Mouse (Mus musculus) ES-Bruce4 (cell line): Measurements from ENCODE around the gene Paf1. TPM values are rescaled to one million over a fixed set of nuclear protein-coding genes. Genes with fewer than 3 reads are reported as not detected.

Experiments
- H3K27ac ChIP-seq: 2 replicates; pipeline ENCODE4 v1.5.1; 2012; ENCODE audit warnings: low read length, inconsistent platforms; ENCODE audit not compliant: insufficient read depth
- H3K27me3 ChIP-seq: 2 replicates; pipeline ENCODE4 v1.6.1; 2012; ENCODE audit warnings: mild to moderate bottlenecking, low read length, inconsistent platforms; ENCODE audit not compliant: control insufficient read depth, poor library complexity, insufficient read depth, severe bottlenecking
- H3K36me3 ChIP-seq: 2 replicates; pipeline ENCODE4 v1.6.1; 2012; ENCODE audit warnings: inconsistent platforms, mild to moderate bottlenecking, low read length, moderate library complexity; ENCODE audit not compliant: control insufficient read depth, poor library complexity, insufficient read depth, severe bottlenecking
- H3K4me1 ChIP-seq: one replicate; pipeline ENCODE4 v1.8.1; 2011; ENCODE audit warnings: low read length; ENCODE audit not compliant: control insufficient read depth, insufficient read depth
- H3K4me3 ChIP-seq: 2 replicates; pipeline ENCODE4 v1.5.1; 2011; ENCODE audit warnings: low read depth, mild to moderate bottlenecking, low read length
- H3K9ac ChIP-seq: 2 replicates; pipeline ENCODE4 v1.6.1; 2012; ENCODE audit warnings: low read depth, mild to moderate bottlenecking, inconsistent platforms; ENCODE audit not compliant: poor library complexity, severe bottlenecking
- H3K9me3 ChIP-seq: replicated peaks from 2 replicates; pipeline ENCODE4 v1.6.1; 2012; ENCODE audit warnings: mild to moderate bottlenecking, low read length, inconsistent platforms; ENCODE audit not compliant: control insufficient read depth, poor library complexity, insufficient read depth, severe bottlenecking
- CTCF ChIP-seq: IDR thresholded peaks from one replicate; pipeline ENCODE4 v1.8.1; 2011; ENCODE audit warnings: low read depth, low read length
- EP300 ChIP-seq: IDR thresholded peaks from 2 replicates; pipeline ENCODE4 v1.6.1; 2011; ENCODE audit warnings: low read depth, low read length; ENCODE audit not compliant: insufficient read depth
- POLR2A ChIP-seq: IDR thresholded peaks from one replicate; pipeline ENCODE4 v1.8.1; 2011; ENCODE audit warnings: low read length; ENCODE audit not compliant: insufficient read depth
- polyA plus RNA-seq: library from polyadenylated mRNA; stranded (reverse); fragments of >200 nt; gene quantifications from 2 replicates; pipeline ENCODE4 v1.2.4, GENCODE M21; 2011; ENCODE audit warnings: low read depth; ENCODE audit not compliant: missing spikeins, insufficient read depth, insufficient read length

The Paf1 gene
- polyA plus RNA-seq, 1 experiment = 88.7 TPM

GRCm38 (mm10) chr7:28353267-28353666 lies 39.5 kb upstream of the Paf1 start:
- H3K4me3 ChIP-seq = no peak overlapping the region
- H3K9ac ChIP-seq = peak overlapping the region; percentile 22; the same call in 1 of the 2 replicates
- no peaks in the 10 kb centered on the region for H3K9me3 ChIP-seq
- H3K4me1 ChIP-seq = peaks cover 3% of the 10 kb centered on the region
- TF ChIP-seq EP300 = no peak
- TF ChIP-seq CTCF = no peak
- no peak for TF ChIP-seq POLR2A
- peaks cover 32% of the 10 kb centered on the region for H3K36me3 ChIP-seq
- peak overlapping the region; percentile 28; the same call in 1 of the 2 replicates for H3K27ac ChIP-seq
- no peaks in the 10 kb centered on the region for H3K27me3 ChIP-seq

DNA sequence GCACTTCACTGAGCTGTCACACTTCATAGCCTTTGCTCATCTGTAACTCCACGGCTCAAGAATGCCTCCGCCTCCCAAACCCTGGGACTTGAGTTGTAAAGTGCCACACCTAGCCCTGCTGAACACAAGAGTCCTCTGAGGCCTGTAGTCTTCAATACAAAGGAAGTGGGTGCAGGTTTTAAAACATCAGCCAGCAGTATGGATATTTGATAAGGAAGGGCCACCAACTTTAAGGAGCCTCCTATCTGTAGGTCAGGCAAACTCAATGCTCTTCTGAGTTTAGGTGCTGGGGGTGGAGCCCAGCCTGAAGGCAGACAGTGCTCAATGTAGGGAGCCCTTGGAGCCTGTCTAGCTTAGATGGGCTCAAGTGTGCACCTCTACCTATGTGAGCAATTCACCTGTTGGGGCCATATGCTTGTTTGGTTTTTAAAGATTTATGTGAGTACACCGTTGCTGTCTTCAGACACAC lies 38.6 kb upstream of the Paf1 start:
- peaks cover 3% of the 10 kb centered on the region for H3K4me1 ChIP-seq
- H3K27ac ChIP-seq = no peak overlapping the region
- peaks cover 32% of the 10 kb centered on the region for H3K36me3 ChIP-seq
- TF ChIP-seq EP300 (no peak), POLR2A (no peak), CTCF (no peak)
- no peak overlapping the region for H3K9ac ChIP-seq
- no peaks in the 10 kb centered on the region for H3K9me3 ChIP-seq
- no peaks in the 10 kb centered on the region for H3K27me3 ChIP-seq
- H3K4me3 ChIP-seq = no peak overlapping the region

DNA sequence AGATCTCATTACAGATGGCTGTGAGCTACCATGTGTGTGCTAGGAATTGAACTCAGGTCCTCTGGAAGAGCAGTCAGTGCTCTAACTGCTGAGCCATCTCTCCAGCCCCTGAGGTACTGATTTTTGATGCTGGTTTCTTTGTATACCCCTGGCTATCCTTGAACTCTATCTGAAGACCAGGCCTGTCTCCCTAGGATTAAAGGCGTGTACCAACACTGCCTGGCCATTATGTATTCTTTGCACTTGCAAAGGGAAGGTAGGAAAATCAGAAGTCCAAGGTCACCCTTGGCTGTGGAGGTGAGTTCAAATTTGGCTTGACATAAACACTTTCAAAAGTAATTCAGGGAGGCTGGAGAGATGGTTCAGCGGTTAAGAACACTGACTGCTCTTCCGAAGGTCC lies 38.2 kb upstream of the Paf1 start:
- Histone ChIP-seq H3K27me3 (no peaks in the 10 kb centered on the region), H3K9me3 (no peaks in the 10 kb centered on the region), H3K4me1 (peaks cover 3% of the 10 kb centered on the region), H3K27ac (no peak overlapping the region), H3K4me3 (no peak overlapping the region), H3K9ac (no peak overlapping the region), H3K36me3 (peaks cover 32% of the 10 kb centered on the region)
- TF ChIP-seq EP300 (no peak), POLR2A (no peak), CTCF (no peak)

DNA sequence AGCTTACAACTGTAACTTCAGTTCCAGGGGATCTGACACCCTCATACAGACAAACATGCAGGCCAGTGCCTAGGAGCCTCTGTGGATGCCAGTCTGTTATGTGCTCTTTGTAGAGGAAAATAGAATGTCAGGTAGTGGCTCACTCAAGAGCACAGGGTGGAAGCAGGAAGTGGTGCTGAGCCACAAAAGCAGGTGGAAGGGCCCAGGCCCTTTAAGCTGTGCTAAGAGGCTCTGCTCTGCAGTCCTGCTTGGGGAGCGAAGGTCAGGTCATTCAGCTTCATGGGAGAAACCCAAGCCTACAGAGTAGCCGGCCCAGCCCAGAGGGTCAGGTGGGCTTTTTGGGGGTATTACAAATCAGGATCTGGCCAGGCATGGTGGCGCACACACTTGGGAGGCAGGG lies 37.5 kb upstream of the Paf1 start:
- no peaks in the 10 kb centered on the region for H3K27me3 ChIP-seq
- no peaks in the 10 kb centered on the region for H3K9me3 ChIP-seq
- peaks cover 3% of the 10 kb centered on the region for H3K4me1 ChIP-seq
- no peak overlapping the region for H3K4me3 ChIP-seq
- peaks cover 32% of the 10 kb centered on the region for H3K36me3 ChIP-seq
- TF ChIP-seq CTCF = no peak
- TF ChIP-seq POLR2A = no peak
- TF ChIP-seq EP300 = no peak
- no peak overlapping the region for H3K9ac ChIP-seq
- H3K27ac ChIP-seq = no peak overlapping the region

DNA sequence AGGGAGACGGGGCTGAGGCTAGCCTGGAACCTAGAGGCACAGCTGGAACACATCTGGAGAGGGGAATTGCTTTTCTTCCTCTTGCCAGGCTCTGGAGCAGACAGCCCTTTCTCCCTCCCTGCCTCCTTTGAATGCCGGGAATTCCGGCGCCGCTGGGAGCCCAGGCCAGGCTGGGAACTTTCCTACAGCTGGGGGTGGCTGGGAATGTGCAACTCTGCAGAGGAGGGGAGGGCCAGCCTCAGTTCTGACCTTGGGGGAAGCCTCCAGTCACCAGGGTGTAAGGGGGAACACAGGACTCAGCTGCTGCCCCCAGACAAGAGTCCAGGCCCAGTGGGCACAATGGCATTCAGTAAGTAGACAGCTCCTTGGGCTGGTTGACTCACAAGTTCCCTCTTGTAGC lies 35.8 kb upstream of the Paf1 start:
- 0 out of 2 replicates have a peak overlapping the region, but pooled peaks have one; percentile 20 for H3K27ac ChIP-seq
- H3K36me3 ChIP-seq = peaks cover 24% of the 10 kb centered on the region
- no peak overlapping the region for H3K4me3 ChIP-seq
- TF ChIP-seq CTCF (no peak), POLR2A (no peak), EP300 (no peak)
- H3K9ac ChIP-seq = no peak overlapping the region
- H3K4me1 ChIP-seq = peaks cover 3% of the 10 kb centered on the region
- H3K9me3 ChIP-seq = no peaks in the 10 kb centered on the region
- H3K27me3 ChIP-seq = no peaks in the 10 kb centered on the region

DNA sequence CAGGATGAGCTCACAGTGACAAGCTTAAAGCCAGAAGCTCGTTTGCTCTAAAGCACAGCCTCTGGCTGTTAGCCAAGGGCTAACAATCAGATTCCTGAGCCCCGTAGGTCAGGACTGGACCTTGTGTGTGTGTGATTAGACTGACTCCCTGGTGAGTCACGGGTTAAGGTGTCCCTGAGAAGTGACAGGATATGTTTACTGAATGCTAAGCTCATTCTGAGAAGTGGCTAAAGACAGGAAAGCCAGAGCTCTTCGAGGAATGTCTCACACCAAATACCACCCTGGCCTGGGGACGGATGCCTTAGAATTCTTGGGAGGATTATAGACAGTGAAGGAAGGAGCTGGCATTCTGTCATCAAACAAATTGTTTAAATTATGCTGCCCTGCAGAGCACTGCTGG lies 34.8 kb upstream of the Paf1 start:
- Histone ChIP-seq H3K36me3 (peaks cover 14% of the 10 kb centered on the region), H3K4me3 (no peak overlapping the region), H3K9ac (no peak overlapping the region), H3K27me3 (no peaks in the 10 kb centered on the region), H3K9me3 (no peaks in the 10 kb centered on the region), H3K27ac (no peak overlapping the region), H3K4me1 (peaks cover 3% of the 10 kb centered on the region)
- no peak for TF ChIP-seq CTCF
- no peak for TF ChIP-seq EP300
- TF ChIP-seq POLR2A = no peak
